Mouse (Mus musculus) ES-Bruce4 (cell line): ENCODE measurements around the gene Hist1h3d.

Experiments used
- CTCF ChIP-seq: IDR thresholded peaks from one replicate; pipeline ENCODE4 v1.8.1; 2011; ENCODE audit warnings: low read depth, low read length
- POLR2A ChIP-seq: IDR thresholded peaks from one replicate; pipeline ENCODE4 v1.8.1; 2011; ENCODE audit warnings: low read length; ENCODE audit not compliant: insufficient read depth

DNA sequence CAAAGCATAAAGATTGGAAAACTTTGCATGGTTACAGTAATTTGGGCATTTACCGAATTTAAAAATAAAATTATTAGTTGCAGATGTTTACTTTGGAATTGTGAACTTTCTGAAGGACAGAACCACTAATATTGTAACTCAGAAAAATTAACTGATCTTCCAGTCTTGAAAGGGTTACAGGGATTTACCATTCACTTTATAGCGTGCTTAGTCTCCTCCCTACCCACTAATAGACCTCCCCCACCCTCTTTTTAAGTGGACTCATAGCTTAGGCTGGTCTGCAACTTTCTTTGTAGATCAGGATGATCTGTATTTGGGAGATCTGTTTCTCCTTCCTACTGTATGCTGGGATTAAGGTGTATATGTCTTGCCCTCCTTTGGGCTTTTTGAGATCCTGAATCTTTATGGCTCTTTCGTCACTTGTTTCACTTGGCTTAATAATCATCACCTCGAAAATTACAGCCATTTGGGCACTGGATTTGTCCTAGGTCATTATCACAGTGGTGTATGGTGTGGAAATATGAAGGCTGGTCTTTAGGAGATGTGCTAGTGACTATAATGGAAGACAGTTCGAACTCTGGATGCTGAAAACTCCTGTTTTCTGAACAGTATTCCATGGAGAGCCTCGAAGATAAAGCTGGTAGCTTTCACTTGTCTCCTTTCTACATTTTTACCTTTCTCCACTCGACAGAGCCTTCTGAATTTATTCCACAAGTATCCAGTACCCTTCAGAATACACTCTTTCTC lies 39.3 kb upstream of the Hist1h3d start:
- TF ChIP-seq CTCF (no peak), POLR2A (no peak)
